Mouse (Mus musculus) embryonic fibroblast, embryonic 13.5 days (primary cell): ENCODE results near the gene Masp1. TPM values are rescaled to one million over a fixed set of nuclear protein-coding genes. Genes with fewer than 3 reads are reported as not detected.

Experiments
- H3K27ac ChIP-seq: 2 replicates; pipeline ENCODE4 v1.5.1; 2012; ENCODE audit warnings: low read length, control low read depth, inconsistent platforms; ENCODE audit not compliant: insufficient read depth
- H3K4me1 ChIP-seq: 2 replicates; pipeline ENCODE4 v1.6.1; 2011; ENCODE audit warnings: low read length; ENCODE audit not compliant: control insufficient read depth, insufficient read depth
- H3K4me3 ChIP-seq: 2 replicates; pipeline ENCODE4 v1.5.1; 2011; ENCODE audit warnings: mild to moderate bottlenecking, control low read depth, low read length; ENCODE audit not compliant: insufficient read depth
- CTCF ChIP-seq: IDR thresholded peaks from 2 replicates; pipeline ENCODE4 v1.5.1; 2011; ENCODE audit warnings: mild to moderate bottlenecking, control low read depth, low read length, moderate library complexity, borderline replicate concordance; ENCODE audit not compliant: insufficient read depth
- POLR2A ChIP-seq: IDR thresholded peaks from 2 replicates; pipeline ENCODE4 v1.6.1; 2011; ENCODE audit warnings: low read depth, mild to moderate bottlenecking, control low read depth, low read length, moderate library complexity
- polyA plus RNA-seq: library from polyadenylated mRNA; stranded (reverse); fragments of >200 nt; gene quantifications from 2 replicates; pipeline ENCODE4 v1.2.4, GENCODE M21; 2011; ENCODE audit warnings: low read depth; ENCODE audit not compliant: missing spikeins, insufficient read length

Masp1 gene
- polyA plus RNA-seq, 1 experiment: 46.1 TPM

GRCm38 (mm10) chr16:23542866-23543265 lies 22.3 kb upstream of the Masp1 start:
- no peak for TF ChIP-seq POLR2A
- no peak for TF ChIP-seq CTCF
- Histone ChIP-seq H3K4me3 (no peak overlapping the region), H3K4me1 (no peaks in the 10 kb centered on the region; the same call in 1 of the 2 replicates), H3K27ac (no peak overlapping the region)

- Histone ChIP-seq H3K27ac (no peak overlapping the region), H3K4me3 (no peak overlapping the region), H3K4me1 (no peaks in the 10 kb centered on the region; the same call in 1 of the 2 replicates)
- TF ChIP-seq CTCF (no peak), POLR2A (no peak)
Measured at GRCm38 (mm10) chr16:23541046-23541445, 20.4 kb upstream of the Masp1 start.

GRCm38 (mm10) chr16:23533707-23534106 lies 13.1 kb upstream of the Masp1 start:
- Histone ChIP-seq H3K4me1 (no peaks in the 10 kb centered on the region), H3K4me3 (no peak overlapping the region), H3K27ac (no peak overlapping the region)
- TF ChIP-seq POLR2A: no peak
- TF ChIP-seq CTCF: no peak

GRCm38 (mm10) chr16:23529186-23529585 lies 8.6 kb upstream of the Masp1 start:
- Histone ChIP-seq H3K4me1 (no peaks in the 10 kb centered on the region), H3K27ac (no peak overlapping the region), H3K4me3 (no peak overlapping the region)
- no peak for TF ChIP-seq POLR2A
- no peak for TF ChIP-seq CTCF

GRCm38 (mm10) chr16:23522081-23522480 lies 1.5 kb upstream of the Masp1 start:
- Histone ChIP-seq H3K27ac (peak overlapping the region; percentile 23), H3K4me1 (peaks cover 29% of the 10 kb centered on the region), H3K4me3 (no peak overlapping the region)
- no peak for TF ChIP-seq POLR2A
- no peak for TF ChIP-seq CTCF

GRCm38 (mm10) chr16:23521092-23521491 lies 477 bp upstream of the Masp1 start:
- 0 out of 2 replicates have a peak overlapping the region, but pooled peaks have one; percentile 0 for H3K27ac ChIP-seq
- H3K4me3 ChIP-seq: peak overlapping the region; percentile 55
- no peak for TF ChIP-seq CTCF
- TF ChIP-seq POLR2A: no peak
- H3K4me1 ChIP-seq: peaks cover 29% of the 10 kb centered on the region

GRCm38 (mm10) chr16:23519771-23520170 lies 844 bp downstream of the Masp1 start:
- H3K4me3 ChIP-seq: peak overlapping the region; percentile 55
- no peak for TF ChIP-seq POLR2A
- peak overlapping the region; percentile 28 for H3K27ac ChIP-seq
- peaks cover 29% of the 10 kb centered on the region for H3K4me1 ChIP-seq

- H3K4me3 ChIP-seq: peak overlapping the region; percentile 55
- peak overlapping the region; percentile 28 for H3K27ac ChIP-seq
- TF ChIP-seq POLR2A: no peak
- TF ChIP-seq CTCF: no peak
- H3K4me1 ChIP-seq: peaks cover 31% of the 10 kb centered on the region
Measured at GRCm38 (mm10) chr16:23518567-23519369, 1.8 kb downstream of the Masp1 start.

GRCm38 (mm10) chr16:23517754-23518566 lies 2.7 kb downstream of the Masp1 start:
- Histone ChIP-seq H3K4me3 (no peak overlapping the region), H3K27ac (peak overlapping the region; percentile 28; the same call in 1 of the 2 replicates), H3K4me1 (peaks cover 30% of the 10 kb centered on the region)
- TF ChIP-seq CTCF: no peak
- no peak for TF ChIP-seq POLR2A

- TF ChIP-seq CTCF: no peak
- no peak for TF ChIP-seq POLR2A
- Histone ChIP-seq H3K27ac (no peak overlapping the region), H3K4me3 (no peak overlapping the region), H3K4me1 (peaks cover 26% of the 10 kb centered on the region)
Measured at GRCm38 (mm10) chr16:23517230-23517629, 3.4 kb downstream of the Masp1 start.
